8 mouse cellular contexts compared by ENCODE assay signal in genomic region chr19:4338162-4338561, GRCm38 (mm10). TPM values are rescaled to one million over a fixed set of nuclear protein-coding genes. Genes with fewer than 3 reads are reported as not detected.
A peak's percentile ranks its signal among the peaks of the same experiment; 100 is the strongest.
DNase-seq lines count a peak whose midpoint lies in the region; ATAC-seq and TF ChIP-seq lines count a peak whose summit lies in the region.
"Had no signal": no experiment of that assay in that cellular context is flagged by ENCODE, and none has a peak within 500 bp of the region (broad histone marks: within the 10 kb centered on the region; RNA-seq: fewer than 3 reads in every experiment).

No protein-coding gene starts in this region.

- peaks cover 2 to 4% of the 10 kb centered on the region in 2 experiments; a peak in 1 of 4 replicates for H3K4me1 ChIP-seq in ES-E14 (ENCODE audit: control insufficient read depth in 2 of 2, insufficient read depth in 2 of 2, low read length in 2 of 2, poor library complexity in 1 of 2)
- H3K4me1 ChIP-seq in liver, embryonic 13.5 days (replicated peaks), result peaks cover 23% of the 10 kb centered on the region
- H3K4me1 ChIP-seq in spleen, adult 2 months (ENCODE audit: control insufficient read depth, insufficient read depth, insufficient read length), result peaks cover 3% of the 10 kb centered on the region; the same call in 1 of the 2 replicates

- no peak for ATAC-seq in liver, embryonic 13.5 days (ENCODE audit: low read depth)

- in situ Hi-C loops in ES-E14 (cut with MboI; ENCODE audit: low sequenced_read_pairs in 2 of 2, unreplicated experiment in 2 of 2), result no loop called here

- 15% methylated on average over 2 of the region's 2 CpGs for WGBS in liver, embryonic 13.5 days (ENCODE audit: insufficient replicate concordance)
- 13% methylated on average over 2 of the region's 2 CpGs for WGBS in spleen, adult 2 months

- H3K27me3 ChIP-seq in liver, embryonic 13.5 days, result no peaks in the 10 kb centered on the region
- no peaks in the 10 kb centered on the region for H3K27me3 ChIP-seq in spleen, adult 2 months (ENCODE audit: control insufficient read depth, insufficient read depth, low read length)

- no peaks in the 10 kb centered on the region; the same call in 1 of the 2 replicates for H3K36me3 ChIP-seq in ES-E14 (ENCODE audit: control insufficient read depth, insufficient read depth, low read length, poor library complexity, severe bottlenecking)
- H3K36me3 ChIP-seq in liver, embryonic 13.5 days, result peaks cover 39% of the 10 kb centered on the region
- H3K36me3 ChIP-seq in spleen, adult 2 months (ENCODE audit: control insufficient read depth, insufficient read depth, low read length), result peaks cover 13% of the 10 kb centered on the region

- H3K4me3 ChIP-seq in layer of hippocampus, adult 2 months, result no peak overlapping the region
- no peak overlapping the region for H3K4me3 ChIP-seq in ES-E14 (ENCODE audit: insufficient read depth in 1 of 2, low read depth in 1 of 2, low read length in 2 of 2, poor library complexity in 1 of 2, severe bottlenecking in 1 of 2)
- H3K4me3 ChIP-seq in liver, embryonic 13.5 days (replicated peaks), result no peak overlapping the region
- no peak overlapping the region for H3K4me3 ChIP-seq in spleen, adult 2 months (ENCODE audit: extremely low read depth, insufficient read depth, insufficient read length)
- H3K4me3 ChIP-seq: myocyte had no signal

- H3K4me2 ChIP-seq in liver, embryonic 13.5 days, result no peak overlapping the region

- H3K9me3 ChIP-seq in ES-E14 (ENCODE audit: control insufficient read depth, insufficient read depth, low read depth, low read length), result no peaks in the 10 kb centered on the region
- no peaks in the 10 kb centered on the region for H3K9me3 ChIP-seq in liver, embryonic 13.5 days (replicated peaks)

- peak; percentile 45 to 61 for DNase-seq in layer of hippocampus, adult 2 months (ENCODE audit: low spot score in 2 of 2)
- DNase-seq in layer of hippocampus, postnatal 36 days, result no peak
- DNase-seq in ES-E14 (ENCODE audit: low read depth, low spot score), result peak; percentile 69
- DNase-seq in brain, embryonic 14.5 days (ENCODE audit: low read depth), result peak; percentile 77
- DNase-seq in gastrocnemius, postnatal 10 days, result peak; percentile 43
- peak; percentile 42 for DNase-seq in liver, embryonic 13.5 days
- peak; percentile 58 to 65 for DNase-seq in spleen, adult 2 months (ENCODE audit: low read depth in 1 of 2, low spot score in 2 of 2)

- H3K9ac ChIP-seq in ES-E14 (ENCODE audit: insufficient read depth, low read depth, low read length, poor library complexity, severe bottlenecking), result no peak overlapping the region
- no peak overlapping the region for H3K9ac ChIP-seq in liver, embryonic 13.5 days

- H3K27ac ChIP-seq in layer of hippocampus, adult 2 months, result no peak overlapping the region
- H3K27ac ChIP-seq in ES-E14 (ENCODE audit: insufficient read depth, low read depth, low read length, poor library complexity, severe bottlenecking), result no peak overlapping the region
- H3K27ac ChIP-seq in liver, embryonic 13.5 days, result no peak overlapping the region
- no peak overlapping the region for H3K27ac ChIP-seq in spleen, adult 2 months (ENCODE audit: insufficient read depth, low read length)

- peak; percentile 86 for TF ChIP-seq CTCF in layer of hippocampus, adult 2 months (conservative IDR thresholded peaks at IDR 0.05)
- peak; percentile 64; the same call in 1 of the 2 replicates for TF ChIP-seq CTCF in brain, embryonic 14.5 days (IDR thresholded peaks at IDR 0.05; ENCODE audit: borderline replicate concordance, extremely low read depth, insufficient read depth, insufficient read length)
- TF ChIP-seq CTCF in spleen, adult 2 months (IDR thresholded peaks at IDR 0.05; ENCODE audit: extremely low read depth, insufficient read depth, insufficient read length, insufficient replicate concordance), result peak; percentile 53; the same call in 1 of the 2 replicates

- no peak for TF ChIP-seq POLR2A in brain, embryonic 14.5 days (IDR thresholded peaks at IDR 0.05; ENCODE audit: borderline replicate concordance, extremely low read depth, insufficient read depth, insufficient read length, poor library complexity, severe bottlenecking)
- no peak for TF ChIP-seq POLR2A in spleen, adult 2 months (IDR thresholded peaks at IDR 0.05; ENCODE audit: low read depth, low read length)

TF ChIP-seq in ES-E14, 5 proteins besides CTCF, POLR2A, EP300 and RAD21:
- no peak for TF ChIP-seq CHD2 (IDR thresholded peaks at IDR 0.05; ENCODE audit: low read depth, low read length)
- TF ChIP-seq HCFC1 (IDR thresholded peaks at IDR 0.05; ENCODE audit: borderline replicate concordance, insufficient read depth, low read length), result no peak
- no peak for TF ChIP-seq MAFK (IDR thresholded peaks at IDR 0.05; ENCODE audit: insufficient read depth, low read depth, low read length)
- TF ChIP-seq ZC3H11A (IDR thresholded peaks at IDR 0.05; ENCODE audit: borderline replicate concordance, low read depth, low read length), result no peak
- TF ChIP-seq ZNF384 (IDR thresholded peaks at IDR 0.05; ENCODE audit: low read depth, low read length), result no peak

RNA-seq across cellular contexts. Expression of gene Grk2, which starts 32.1 kb away (rescaled TPM):
- 100 to 1,000 TPM; 181 to 201 TPM for total RNA-seq in layer of hippocampus, adult 2 months (2021)
- 100 to 1,000 TPM; 195 to 208 TPM for total RNA-seq in layer of hippocampus, postnatal 36 days (2021)
- total RNA-seq in ES-E14 (2012; rRNA removed), result 56.1 and 76.6 TPM in 2 replicates
- 114 and 119 TPM in 2 replicates for polyA plus RNA-seq in brain, embryonic 14.5 days (2012; rRNA removed)
- total RNA-seq in gastrocnemius, postnatal 10 days (2021), result 10 to 100 TPM; 28.1 to 41.2 TPM
- 10.1 and 10.3 TPM in 2 replicates for polyA plus RNA-seq in liver, embryonic 13.5 days (2015; fragmentation: Nextera tagmentation; extraction: Ambion mirVana)
- polyA plus RNA-seq in spleen, adult 2 months (2012; rRNA removed), result 301 and 394 TPM in 2 replicates

RNA-seq across cellular contexts. Expression of gene Ankrd13d, which starts 55.2 kb away (rescaled TPM):
- total RNA-seq in layer of hippocampus, adult 2 months (2021), result 10 to 100 TPM; 63.4 to 70.7 TPM
- total RNA-seq in layer of hippocampus, postnatal 36 days (2021), result 10 to 100 TPM; 65.2 to 66.9 TPM
- 5.5 and 8.8 TPM in 2 replicates for total RNA-seq in ES-E14 (2012; rRNA removed)
- polyA plus RNA-seq in brain, embryonic 14.5 days (2012; rRNA removed), result 53.4 and 54.2 TPM in 2 replicates
- 1 to 10 TPM; 1.2 to 1.3 TPM for total RNA-seq in gastrocnemius, postnatal 10 days (2021)
- polyA plus RNA-seq in liver, embryonic 13.5 days (2015; fragmentation: Nextera tagmentation; extraction: Ambion mirVana), result 0.57 and 0.74 TPM in 2 replicates
- polyA plus RNA-seq in spleen, adult 2 months (2012; rRNA removed), result 16.1 and 17.7 TPM in 2 replicates

RNA-seq across cellular contexts. Expression of gene Kdm2a, which starts 59.9 kb away (rescaled TPM):
- total RNA-seq in layer of hippocampus, adult 2 months (2021), result 10 to 100 TPM; 77.5 to 87.8 TPM
- 10 to 100 TPM; 82.4 to 85.3 TPM for total RNA-seq in layer of hippocampus, postnatal 36 days (2021)
- 45.6 and 51.5 TPM in 2 replicates for total RNA-seq in ES-E14 (2012; rRNA removed)
- 86.9 and 88.9 TPM in 2 replicates for polyA plus RNA-seq in brain, embryonic 14.5 days (2012; rRNA removed)
- total RNA-seq in gastrocnemius, postnatal 10 days (2021), result 10 to 100 TPM; 37.8 to 51.9 TPM
- 10.9 and 15.4 TPM in 2 replicates for polyA plus RNA-seq in liver, embryonic 13.5 days (2015; fragmentation: Nextera tagmentation; extraction: Ambion mirVana)
- polyA plus RNA-seq in spleen, adult 2 months (2012; rRNA removed), result 98.9 and 115 TPM in 2 replicates

Comparison
In these comparisons a context has a peak if more than half of its experiments do, and no peak if none do; other contexts are left out.
1. DNase-seq: peak in layer of hippocampus, adult 2 months (2 of 2), ES-E14 (single experiment), brain, embryonic 14.5 days (single experiment), gastrocnemius, postnatal 10 days (single experiment), liver, embryonic 13.5 days (single experiment) and spleen, adult 2 months (2 of 2); none in layer of hippocampus, postnatal 36 days (0 of 2).
2. Peak in every context shown above with its lines, with median percentiles within 50 percentile points of each other: CTCF ChIP-seq.